Mouse (Mus musculus) ES-E14 (cell line): ENCODE results near the gene Asns.

ENCODE experiments used
- HCFC1 ChIP-seq: IDR thresholded peaks from 2 replicates; pipeline ENCODE4 v1.6.1; 2012; ENCODE audit warnings: low read length, inconsistent platforms, borderline replicate concordance; ENCODE audit not compliant: insufficient read depth
- ZC3H11A ChIP-seq: IDR thresholded peaks from 2 replicates; pipeline ENCODE4 v1.6.1; 2012; ENCODE audit warnings: low read depth, mild to moderate bottlenecking, inconsistent platforms, low read length, borderline replicate concordance

- no peak for TF ChIP-seq ZC3H11A
- TF ChIP-seq HCFC1: no peak
These were observed 16.7 kb downstream of the Asns start for GRCm38 (mm10) chr6:7676194-7676901.
